Mouse (Mus musculus): ENCODE measurements around the gene Slc28a2. TPM values are rescaled to one million over a fixed set of nuclear protein-coding genes. Genes with fewer than 3 reads are reported as not detected.
"Not testable (repeated sequence)": the region's sequence is repeated elsewhere in the genome, so short reads cannot be mapped to it uniquely, and the experiment has no call there.

The Slc28a2 gene
- polyA plus RNA-seq (2012; rRNA removed) (1.0 and 1.4 TPM in 2 replicates), polyA plus RNA-seq (2014; fragmentation: Nextera tagmentation; extraction: Ambion mirVana) (0.50 and 0.78 TPM in 2 replicates)

DNA sequence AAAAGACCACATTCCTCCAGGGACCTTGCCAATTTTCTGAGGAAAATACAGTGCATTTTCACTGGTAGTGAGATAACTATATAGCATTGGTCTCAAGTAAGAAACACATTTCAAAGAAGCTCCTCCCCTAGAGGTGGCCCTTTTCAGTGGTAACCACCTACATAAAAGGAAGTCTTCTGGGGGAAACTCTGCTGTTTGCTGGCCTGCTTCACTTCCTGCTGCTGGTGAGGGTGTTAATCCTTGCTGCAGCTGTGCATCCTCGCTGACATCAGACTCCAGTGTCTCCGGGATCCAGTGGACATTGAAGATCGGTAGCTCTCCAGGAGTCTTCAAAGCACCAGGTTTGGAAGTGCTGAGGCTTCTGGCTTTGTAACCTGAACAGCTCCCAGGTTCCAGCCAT is at the start of gene Slc28a2:
Gene Slc28a2 (plus strand): TSS at position 278 of the 400 bp plus-strand sequence.
- not testable (repeated sequence) for H3K9ac ChIP-seq (ENCODE audit: low read depth, low read length, severe bottlenecking); DNase-seq (ENCODE audit: low spot score); H3K4me1 ChIP-seq (ENCODE audit: control insufficient read depth, insufficient read depth, low read length); H3K27ac ChIP-seq (replicated peaks; ENCODE audit: low read depth, low read length); H3K36me3 ChIP-seq (ENCODE audit: control insufficient read depth, insufficient read depth, low read length); H3K27me3 ChIP-seq (ENCODE audit: control insufficient read depth, insufficient read depth, low read length); H3K4me2 ChIP-seq (replicated peaks; ENCODE audit: low read depth, low read length, severe bottlenecking); ATAC-seq (ENCODE audit: low FRiP score, low read depth); H3K9me3 ChIP-seq (ENCODE audit: control insufficient read depth, low read length); H3K4me3 ChIP-seq (replicated peaks; ENCODE audit: low read length)
- WGBS, result 45% methylated on average over 3 of the region's 3 CpGs

DNA sequence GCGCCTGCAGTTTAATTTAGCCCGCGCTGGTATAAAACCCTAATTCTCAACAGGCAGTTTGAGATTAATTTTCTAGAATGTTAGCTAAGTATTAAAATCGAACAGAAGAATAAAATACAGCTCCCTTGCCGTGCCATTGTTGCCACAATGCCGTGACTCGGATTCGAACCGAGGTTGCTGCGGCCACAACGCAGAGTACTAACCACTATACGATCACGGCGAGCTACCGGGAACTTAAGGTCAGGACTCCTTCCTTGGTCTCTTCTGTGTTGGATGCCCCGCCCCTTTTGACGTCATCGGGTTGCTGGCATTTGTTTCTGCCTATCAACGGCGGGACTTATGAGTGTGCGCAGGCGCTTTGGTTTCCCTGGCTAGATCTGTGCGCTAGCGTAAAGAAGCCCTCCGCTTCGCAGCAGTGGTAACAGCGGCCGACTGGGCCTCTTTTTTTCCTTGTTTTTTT is 49.0 kb upstream of the Slc28a2 start:
- peak; percentile 87 for ATAC-seq (ENCODE audit: low FRiP score, low read depth)
- H3K4me2 ChIP-seq (replicated peaks; ENCODE audit: low read depth, low read length, severe bottlenecking), result peak overlapping the region; percentile 49

DNA sequence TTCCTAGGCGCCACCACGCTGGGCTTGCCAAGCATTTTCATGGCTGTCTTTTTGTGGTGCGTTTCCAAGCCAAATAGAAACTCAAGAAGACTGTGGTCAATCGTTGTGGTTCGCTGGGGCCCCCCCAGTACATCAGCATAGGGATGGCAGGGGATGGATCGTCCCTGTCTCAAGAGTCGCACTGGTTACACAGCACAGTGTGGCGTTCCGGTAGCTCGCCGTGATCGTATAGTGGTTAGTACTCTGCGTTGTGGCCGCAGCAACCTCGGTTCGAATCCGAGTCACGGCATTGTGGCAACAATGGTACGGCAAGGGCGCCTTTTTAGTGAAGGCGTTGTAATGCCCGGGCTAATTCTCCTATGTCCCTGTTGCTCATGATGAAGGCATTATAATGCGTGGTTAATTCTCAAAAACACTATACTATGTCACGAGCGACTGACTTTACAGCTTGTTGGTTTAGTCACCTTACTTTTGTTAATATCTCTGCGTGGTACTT is 48.5 kb upstream of the Slc28a2 start:
- peak overlapping the region; percentile 77 for H3K9ac ChIP-seq (ENCODE audit: low read depth, low read length, severe bottlenecking)
- no peak for TF ChIP-seq POLR2A (IDR thresholded peaks at IDR 0.05; ENCODE audit: borderline replicate concordance, extremely low read depth, insufficient read depth, insufficient read length)
- DNase-seq (ENCODE audit: low spot score), result peak; percentile 82
- H3K27me3 ChIP-seq (ENCODE audit: control insufficient read depth, insufficient read depth, low read length), result no peaks in the 10 kb centered on the region
- H3K36me3 ChIP-seq (ENCODE audit: control insufficient read depth, insufficient read depth, low read length), result no peaks in the 10 kb centered on the region
- H3K9me3 ChIP-seq (ENCODE audit: control insufficient read depth, low read length), result no peaks in the 10 kb centered on the region
- peak overlapping the region; percentile 49 for H3K4me2 ChIP-seq (replicated peaks; ENCODE audit: low read depth, low read length, severe bottlenecking)
- peak; percentile 76 for ATAC-seq (ENCODE audit: low FRiP score, low read depth)
- WGBS, result under 1% methylated on average over 26 of the region's 26 CpGs
- peak overlapping the region; percentile 65 for H3K4me3 ChIP-seq (replicated peaks; ENCODE audit: low read length)
- H3K4me1 ChIP-seq (ENCODE audit: control insufficient read depth, insufficient read depth, low read length), result no peaks in the 10 kb centered on the region
- H3K27ac ChIP-seq (replicated peaks; ENCODE audit: low read depth, low read length), result peak overlapping the region; percentile 88

More for the DNA sequence above, 49.0 kb upstream of the Slc28a2 start:
- no peak for TF ChIP-seq POLR2A (IDR thresholded peaks at IDR 0.05; ENCODE audit: borderline replicate concordance, extremely low read depth, insufficient read depth, insufficient read length)
- H3K36me3 ChIP-seq (ENCODE audit: control insufficient read depth, insufficient read depth, low read length), result no peaks in the 10 kb centered on the region
- under 1% methylated on average over 28 of the region's 28 CpGs for WGBS
- peak overlapping the region; percentile 77 for H3K9ac ChIP-seq (ENCODE audit: low read depth, low read length, severe bottlenecking)
- no peaks in the 10 kb centered on the region for H3K4me1 ChIP-seq (ENCODE audit: control insufficient read depth, insufficient read depth, low read length)
- peak overlapping the region; percentile 65 for H3K4me3 ChIP-seq (replicated peaks; ENCODE audit: low read length)
- H3K9me3 ChIP-seq (ENCODE audit: control insufficient read depth, low read length), result no peaks in the 10 kb centered on the region
- H3K27ac ChIP-seq (replicated peaks; ENCODE audit: low read depth, low read length), result peak overlapping the region; percentile 88
- DNase-seq (ENCODE audit: low spot score), result peak; percentile 97
- H3K27me3 ChIP-seq (ENCODE audit: control insufficient read depth, insufficient read depth, low read length), result no peaks in the 10 kb centered on the region

DNA sequence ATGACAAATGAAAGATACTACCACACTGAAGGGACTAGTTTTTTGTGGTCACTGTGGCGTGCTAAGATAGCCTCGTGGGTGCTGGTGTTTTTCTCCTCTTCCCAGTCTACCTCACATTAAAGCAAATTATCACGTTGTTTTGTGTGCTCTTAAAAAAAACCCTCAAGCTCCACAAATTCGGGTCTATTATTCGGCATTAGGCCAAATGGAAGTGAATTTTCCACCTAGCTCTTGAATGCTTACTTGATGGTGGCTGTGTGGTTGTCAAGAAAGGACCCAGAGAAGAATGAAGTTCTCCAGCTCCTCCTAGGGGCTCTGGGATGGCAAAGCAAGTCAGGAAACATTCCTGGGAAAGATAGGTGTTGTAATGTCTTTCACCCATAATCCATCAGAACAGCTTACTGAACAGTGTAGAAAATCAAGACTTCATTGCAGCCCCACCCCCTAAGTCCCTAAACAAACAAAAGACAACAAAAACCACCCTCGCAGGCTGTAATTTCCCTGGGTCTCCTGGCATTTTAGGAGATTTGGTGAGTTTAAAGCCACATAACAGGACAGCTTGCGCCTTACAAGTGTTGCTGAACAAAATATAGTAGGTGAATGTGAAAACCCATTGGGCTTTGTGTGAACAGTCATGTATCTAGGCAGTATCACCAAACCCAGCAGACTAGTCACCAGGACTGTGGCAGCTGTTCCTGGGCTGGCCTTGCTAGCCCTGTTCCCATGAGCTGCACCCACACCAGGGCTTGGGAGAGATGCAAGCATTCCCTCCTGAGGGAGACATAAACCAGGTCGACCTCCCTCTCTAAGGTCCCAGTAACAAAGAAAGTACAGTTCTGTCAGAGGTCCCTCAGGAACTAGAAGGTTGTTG is 47.6 kb upstream of the Slc28a2 start:
- H3K4me1 ChIP-seq (ENCODE audit: control insufficient read depth, insufficient read depth, low read length), result no peaks in the 10 kb centered on the region
- 19% methylated on average over 8 of the region's 8 CpGs for WGBS
- DNase-seq (ENCODE audit: low spot score), result peak; percentile 76
- no peak for TF ChIP-seq POLR2A (IDR thresholded peaks at IDR 0.05; ENCODE audit: borderline replicate concordance, extremely low read depth, insufficient read depth, insufficient read length)
- no peaks in the 10 kb centered on the region for H3K36me3 ChIP-seq (ENCODE audit: control insufficient read depth, insufficient read depth, low read length)
- H3K27me3 ChIP-seq (ENCODE audit: control insufficient read depth, insufficient read depth, low read length), result no peaks in the 10 kb centered on the region
- no peak overlapping the region for H3K27ac ChIP-seq (replicated peaks; ENCODE audit: low read depth, low read length)
- peak overlapping the region; percentile 49 for H3K4me2 ChIP-seq (replicated peaks; ENCODE audit: low read depth, low read length, severe bottlenecking)
- no peaks in the 10 kb centered on the region for H3K9me3 ChIP-seq (ENCODE audit: control insufficient read depth, low read length)
- no peak overlapping the region for H3K9ac ChIP-seq (ENCODE audit: low read depth, low read length, severe bottlenecking)
- H3K4me3 ChIP-seq (replicated peaks; ENCODE audit: low read length), result peak overlapping the region; percentile 65
- no peak for ATAC-seq (ENCODE audit: low FRiP score, low read depth)

DNA sequence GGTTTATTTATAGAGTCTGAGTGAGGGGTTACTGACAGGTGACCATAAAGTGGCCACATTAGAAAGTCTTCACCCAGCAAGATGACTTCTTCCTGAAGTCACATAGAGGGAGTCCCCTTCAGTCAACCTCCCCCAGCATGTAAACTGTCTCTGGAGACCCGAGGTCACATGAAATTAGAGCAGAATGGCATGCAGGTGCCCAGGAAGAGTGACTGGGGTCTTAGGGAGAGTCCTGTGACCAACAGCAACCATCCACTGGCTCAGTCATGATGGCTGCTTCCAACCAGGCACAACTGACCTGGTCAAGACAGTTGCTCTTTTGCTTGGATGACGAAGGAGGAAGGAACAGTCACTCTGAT is 47.0 kb upstream of the Slc28a2 start:
- no peak for TF ChIP-seq POLR2A (IDR thresholded peaks at IDR 0.05; ENCODE audit: borderline replicate concordance, extremely low read depth, insufficient read depth, insufficient read length)
- H3K4me3 ChIP-seq (replicated peaks; ENCODE audit: low read length), result no peak overlapping the region
- no peaks in the 10 kb centered on the region for H3K27me3 ChIP-seq (ENCODE audit: control insufficient read depth, insufficient read depth, low read length)
- ATAC-seq (ENCODE audit: low FRiP score, low read depth) (no peak), DNase-seq (ENCODE audit: low spot score) (no peak)
- no peak overlapping the region for H3K9ac ChIP-seq (ENCODE audit: low read depth, low read length, severe bottlenecking)
- no peaks in the 10 kb centered on the region for H3K36me3 ChIP-seq (ENCODE audit: control insufficient read depth, insufficient read depth, low read length)
- H3K4me1 ChIP-seq (ENCODE audit: control insufficient read depth, insufficient read depth, low read length), result no peaks in the 10 kb centered on the region
- H3K27ac ChIP-seq (replicated peaks; ENCODE audit: low read depth, low read length), result no peak overlapping the region
- WGBS, result 44% methylated on average over 2 of the region's 2 CpGs
- H3K4me2 ChIP-seq (replicated peaks; ENCODE audit: low read depth, low read length, severe bottlenecking), result no peak overlapping the region
- H3K9me3 ChIP-seq (ENCODE audit: control insufficient read depth, low read length), result no peaks in the 10 kb centered on the region
